Mouse (Mus musculus) kidney, adult 2 months (tissue): Measurements from ENCODE around the gene Otud7a.

Experiments
- CTCF ChIP-seq: fragments of 200-500 bp; conservative IDR thresholded peaks from 2 replicates; pipeline ENCODE4 v1.5.1; 2011; ENCODE audit warnings: low read depth, mild to moderate bottlenecking, control low read depth, low read length, moderate library complexity, mixed read lengths; ENCODE audit not compliant: insufficient read depth, insufficient read length
- POLR2A ChIP-seq: fragments of 200-500 bp; IDR thresholded peaks from one replicate; pipeline ENCODE4 v1.6.1; 2011; ENCODE audit warnings: low read depth, low read length, control low read depth

DNA sequence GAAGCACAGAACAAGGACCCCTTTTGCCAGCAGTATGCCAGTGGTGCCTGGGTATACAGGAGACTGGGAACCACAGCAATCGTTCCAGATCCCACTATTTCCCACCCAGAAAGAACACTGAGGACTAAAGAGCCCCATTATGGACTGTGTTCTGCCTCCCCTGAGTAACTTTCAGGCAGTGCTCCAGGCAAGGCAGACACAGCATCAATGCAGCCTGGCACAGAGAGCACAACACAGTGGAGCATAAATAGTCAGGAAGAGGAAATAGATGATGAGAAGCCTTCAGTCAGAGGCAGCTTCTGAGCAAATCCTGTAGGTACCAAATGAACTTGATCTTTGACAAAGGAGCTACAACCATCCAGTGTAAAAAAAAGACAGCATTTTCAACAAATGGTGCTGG lies 115.1 kb downstream of the Otud7a start:
- no peak for TF ChIP-seq CTCF
- no peak for TF ChIP-seq POLR2A
